Comparison of ENCODE assay signal across 8 mouse cellular contexts in the genomic region with DNA sequence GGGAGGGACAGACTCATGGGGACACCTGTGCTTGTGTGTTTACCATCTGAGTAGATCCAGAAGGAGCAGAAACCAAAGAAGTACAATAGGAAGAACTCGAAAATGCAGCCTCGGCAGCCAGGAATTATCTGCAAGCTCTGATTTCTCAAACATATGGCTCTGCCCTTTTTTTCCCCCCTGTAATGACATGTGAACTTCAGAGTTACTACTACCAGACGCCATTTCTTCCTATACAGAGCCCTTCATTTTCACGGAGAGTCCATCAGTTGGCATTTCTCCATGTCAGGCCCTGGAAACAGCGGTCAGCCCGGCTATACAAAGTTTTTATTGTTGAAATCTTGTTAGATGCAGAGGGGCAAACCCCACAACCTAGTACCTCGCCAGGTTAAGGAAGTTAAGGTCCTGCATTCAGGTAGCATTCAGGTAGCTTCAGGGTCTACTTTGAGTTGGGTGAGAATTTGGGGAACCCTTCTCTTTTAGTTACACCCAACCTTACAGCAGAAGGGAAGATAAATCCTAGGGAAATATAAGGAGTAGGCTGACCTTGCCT. TPM values are rescaled to one million over a fixed set of nuclear protein-coding genes. Genes with fewer than 3 reads are reported as not detected.
A peak's percentile ranks its signal among the peaks of the same experiment; 100 is the strongest.
DNase-seq lines count a peak whose midpoint lies in the region; ATAC-seq and TF ChIP-seq lines count a peak whose summit lies in the region.

No protein-coding gene starts in this region.

- no peak for TF ChIP-seq CTCF in lung, postnatal 0 days (IDR thresholded peaks at IDR 0.05)

- no peak overlapping the region for H3K27ac ChIP-seq in forebrain, embryonic 10.5 days
- H3K27ac ChIP-seq in forebrain, embryonic 11.5 days (ENCODE audit: low read depth, low read length), result no peak overlapping the region
- no peak overlapping the region for H3K27ac ChIP-seq in lung, postnatal 0 days (ENCODE audit: low read length)
- H3K27ac ChIP-seq in limb, embryonic 13.5 days, result no peak overlapping the region
- no peak overlapping the region for H3K27ac ChIP-seq in stomach, embryonic 16.5 days (ENCODE audit: low read length)

- peaks cover 59% of the 10 kb centered on the region for H3K4me1 ChIP-seq in forebrain, embryonic 10.5 days
- peaks cover 17% of the 10 kb centered on the region for H3K4me1 ChIP-seq in forebrain, embryonic 11.5 days (replicated peaks; ENCODE audit: control insufficient read depth, insufficient read depth, low read length)
- no peaks in the 10 kb centered on the region; the same call in 1 of the 2 replicates for H3K4me1 ChIP-seq in lung, postnatal 0 days (ENCODE audit: insufficient read depth, low read depth, low read length)
- H3K4me1 ChIP-seq in limb, embryonic 13.5 days, result peaks cover 52% of the 10 kb centered on the region
- peaks cover 25% of the 10 kb centered on the region for H3K4me1 ChIP-seq in stomach, embryonic 16.5 days (ENCODE audit: control insufficient read depth, insufficient read depth, low read length)

- H3K36me3 ChIP-seq in forebrain, embryonic 10.5 days (replicated peaks), result no peaks in the 10 kb centered on the region
- no peaks in the 10 kb centered on the region for H3K36me3 ChIP-seq in forebrain, embryonic 11.5 days (ENCODE audit: control insufficient read depth, insufficient read depth, low read length)
- H3K36me3 ChIP-seq in lung, postnatal 0 days (ENCODE audit: insufficient read depth, low read length), result no peaks in the 10 kb centered on the region
- no peaks in the 10 kb centered on the region for H3K36me3 ChIP-seq in limb, embryonic 13.5 days
- no peaks in the 10 kb centered on the region for H3K36me3 ChIP-seq in stomach, embryonic 16.5 days (ENCODE audit: control insufficient read depth, insufficient read depth, low read length)

- H3K27me3 ChIP-seq in forebrain, embryonic 10.5 days (ENCODE audit: poor library complexity, severe bottlenecking), result peaks cover 78% of the 10 kb centered on the region
- peaks cover 59% of the 10 kb centered on the region for H3K27me3 ChIP-seq in forebrain, embryonic 11.5 days (ENCODE audit: control insufficient read depth, insufficient read depth, low read length)
- peaks cover 20% of the 10 kb centered on the region for H3K27me3 ChIP-seq in lung, postnatal 0 days (replicated peaks; ENCODE audit: insufficient read depth, low read length)
- H3K27me3 ChIP-seq in limb, embryonic 13.5 days, result peaks cover 62% of the 10 kb centered on the region
- H3K27me3 ChIP-seq in stomach, embryonic 16.5 days (ENCODE audit: control insufficient read depth, insufficient read depth, low read length), result peaks cover 28% of the 10 kb centered on the region

- H3K4me3 ChIP-seq in forebrain, embryonic 10.5 days, result peak overlapping the region; percentile 87
- no peak overlapping the region for H3K4me3 ChIP-seq in forebrain, embryonic 11.5 days (ENCODE audit: low read depth, low read length)
- H3K4me3 ChIP-seq in lung, postnatal 0 days (ENCODE audit: low read depth, low read length), result 0 out of 2 replicates have a peak overlapping the region, but pooled peaks have one; percentile 74
- peak overlapping the region; percentile 77 for H3K4me3 ChIP-seq in limb, embryonic 13.5 days
- H3K4me3 ChIP-seq in stomach, embryonic 16.5 days (replicated peaks; ENCODE audit: low read length), result peak overlapping the region; percentile 79

- TF ChIP-seq EP300 in lung, postnatal 0 days (IDR thresholded peaks at IDR 0.05), result no peak

- H3K4me2 ChIP-seq in forebrain, embryonic 11.5 days (ENCODE audit: low read depth, low read length, severe bottlenecking), result no peak overlapping the region
- 0 out of 2 replicates have a peak overlapping the region, but pooled peaks have one; percentile 71 for H3K4me2 ChIP-seq in lung, postnatal 0 days (replicated peaks; ENCODE audit: low read depth, low read length)
- peak overlapping the region; percentile 99 for H3K4me2 ChIP-seq in limb, embryonic 13.5 days (replicated peaks)
- peak overlapping the region; percentile 71 for H3K4me2 ChIP-seq in stomach, embryonic 16.5 days (ENCODE audit: low read depth, low read length)

- 6% methylated on average over 7 of the region's 7 CpGs for WGBS in forebrain, embryonic 10.5 days
- WGBS in forebrain, embryonic 11.5 days, result 4% methylated on average over 7 of the region's 7 CpGs
- 24% methylated on average over 7 of the region's 7 CpGs for WGBS in lung, postnatal 0 days
- WGBS in limb, embryonic 13.5 days, result 13% methylated on average over 7 of the region's 7 CpGs
- 38% methylated on average over 7 of the region's 7 CpGs for WGBS in stomach, embryonic 16.5 days

- no peak for DNase-seq in forebrain, embryonic 10.5 days (ENCODE audit: extremely low spot score, low spot score)
- no peak for DNase-seq in forebrain, embryonic 11.5 days (ENCODE audit: low spot score)
- no peak for DNase-seq in lung, postnatal 0 days (ENCODE audit: low spot score)
- no peak for DNase-seq in lung, postnatal 4 days
- no peak for DNase-seq in layer of hippocampus, adult 11-12 months (ENCODE audit: low spot score)

- no peak for ATAC-seq in forebrain, embryonic 11.5 days (replicated peaks; ENCODE audit: low FRiP score)
- ATAC-seq in lung, postnatal 0 days, result no peak
- no peak for ATAC-seq in limb, embryonic 13.5 days (ENCODE audit: low FRiP score, low read depth)
- no peak for ATAC-seq in stomach, embryonic 16.5 days (ENCODE audit: insufficient read depth, low FRiP score)
- no peak for ATAC-seq in megakaryocyte progenitor cell, adult 5-6 weeks (replicated peaks; ENCODE audit: poor library complexity)

- no peak overlapping the region for H3K9ac ChIP-seq in forebrain, embryonic 11.5 days (ENCODE audit: low read length)
- H3K9ac ChIP-seq in lung, postnatal 0 days (replicated peaks; ENCODE audit: low read depth), result no peak overlapping the region
- H3K9ac ChIP-seq in limb, embryonic 13.5 days, result no peak overlapping the region
- H3K9ac ChIP-seq in stomach, embryonic 16.5 days (ENCODE audit: low read length), result peak overlapping the region; percentile 88

- H3K9me3 ChIP-seq in forebrain, embryonic 10.5 days, result no peaks in the 10 kb centered on the region
- no peaks in the 10 kb centered on the region for H3K9me3 ChIP-seq in forebrain, embryonic 11.5 days (ENCODE audit: control insufficient read depth, low read length)
- H3K9me3 ChIP-seq in lung, postnatal 0 days (ENCODE audit: low read length), result no peaks in the 10 kb centered on the region
- no peaks in the 10 kb centered on the region for H3K9me3 ChIP-seq in limb, embryonic 13.5 days
- no peaks in the 10 kb centered on the region for H3K9me3 ChIP-seq in stomach, embryonic 16.5 days (replicated peaks; ENCODE audit: control insufficient read depth, low read length)

RNA-seq across cellular contexts. Expression of gene Tshz3, which starts 3.2 kb away (rescaled TPM):
- 3.5 and 4.5 TPM in 2 replicates for polyA plus RNA-seq in forebrain, embryonic 10.5 days (2016; fragmentation: Nextera tagmentation; extraction: Ambion mirVana)
- polyA plus RNA-seq in forebrain, embryonic 11.5 days (2014; fragmentation: Nextera tagmentation; extraction: Ambion mirVana), result 9.3 and 10.0 TPM in 2 replicates
- 4.1 and 5.8 TPM in 2 replicates for polyA plus RNA-seq in lung, postnatal 0 days (2015; fragmentation: Nextera tagmentation; extraction: Ambion mirVana)
- polyA plus RNA-seq in limb, embryonic 13.5 days (2015; fragmentation: Nextera tagmentation; extraction: Ambion mirVana), result 10.9 and 11.0 TPM in 2 replicates
- polyA plus RNA-seq in stomach, embryonic 16.5 days (2015; fragmentation: Nextera tagmentation; extraction: Ambion mirVana), result 11.8 and 15.0 TPM in 2 replicates
- total RNA-seq in megakaryocyte progenitor cell, adult 5-6 weeks (2015), result 0.02 and 0.24 TPM in 2 replicates
- 0.27 TPM in 1 of 2 replicates, not detected in the other for total RNA-seq in megakaryocyte progenitor cell, adult 5-6 weeks (2017)
